Mouse (Mus musculus) MEL (cell line): Measurements from ENCODE around the gene Tm4sf5. TPM values are rescaled to one million over a fixed set of nuclear protein-coding genes. Genes with fewer than 3 reads are reported as not detected.

Source experiments
- DNase-seq: peaks from one replicate; pipeline ENCODE4 v3.0.0; 2011; ENCODE audit warnings: low read depth, low spot score
- H3K27ac ChIP-seq: 2 replicates; pipeline ENCODE4 v1.5.1; 2012; ENCODE audit warnings: low read depth, mild to moderate bottlenecking, control low read depth, low read length, moderate library complexity; ENCODE audit not compliant: control insufficient read depth
- H3K27me3 ChIP-seq, 2 experiments: fragments of 150-350 bp in 1 of 2; sonication (generic) in 1 of 2; 2 replicates each; pipeline ENCODE4 v1.6.1; 2012; ENCODE audit warnings: low read length in 2 of 2, mild to moderate bottlenecking in 2 of 2, improper control_type of control experiment in 1 of 2, moderate library complexity in 1 of 2; ENCODE audit not compliant: insufficient read depth in 2 of 2, control insufficient read depth in 1 of 2
- H3K36me3 ChIP-seq, 2 experiments: 2 replicates each; pipeline ENCODE4 v1.6.1; 2012 to 2014; ENCODE audit warnings: low read length in 2 of 2, improper control_type of control experiment in 1 of 2, inconsistent platforms in 1 of 2, mild to moderate bottlenecking in 1 of 2; ENCODE audit not compliant: insufficient read depth in 2 of 2, control insufficient read depth in 1 of 2
- H3K4me1 ChIP-seq, 2 experiments: fragments of 150-350 bp in 1 of 2; sonication (generic) in 1 of 2; 2 replicates each; pipeline ENCODE4 v1.6.1; 2012; ENCODE audit warnings: low read length in 2 of 2, improper control_type of control experiment in 1 of 2, mild to moderate bottlenecking in 1 of 2; ENCODE audit not compliant: insufficient read depth in 2 of 2, control insufficient read depth in 1 of 2
- H3K4me3 ChIP-seq, 2 experiments: fragments of 150-350 bp in 1 of 2; sonication (generic) in 1 of 2; 2 replicates each; pipeline ENCODE4 v1.5.1; 2012; ENCODE audit warnings: low read depth in 2 of 2, low read length in 2 of 2, mild to moderate bottlenecking in 2 of 2, moderate library complexity in 2 of 2, control low read depth in 1 of 2, improper control_type of control experiment in 1 of 2; ENCODE audit not compliant: control insufficient read depth in 1 of 2, insufficient read depth in 1 of 2
- H3K79me2 ChIP-seq: 2 replicates; pipeline ENCODE4 v1.6.1; 2012; ENCODE audit warnings: mild to moderate bottlenecking, low read length, moderate library complexity; ENCODE audit not compliant: control insufficient read depth, poor library complexity, insufficient read depth
- H3K9ac ChIP-seq: 2 replicates; pipeline ENCODE4 v1.6.1; 2012; ENCODE audit warnings: low read depth, mild to moderate bottlenecking, control low read depth, low read length, moderate library complexity; ENCODE audit not compliant: control insufficient read depth, poor library complexity, severe bottlenecking
- H3K9me3 ChIP-seq: fragments of 150-350 bp; sonication (generic); replicated peaks from 2 replicates; pipeline ENCODE4 v1.6.1; 2012; ENCODE audit warnings: mild to moderate bottlenecking, low read length, improper control_type of control experiment, moderate library complexity; ENCODE audit not compliant: insufficient read depth
- BHLHE40 ChIP-seq: IDR thresholded peaks from 2 replicates; pipeline ENCODE4 v1.6.1; 2012; ENCODE audit warnings: low read depth, mild to moderate bottlenecking, inconsistent platforms, low read length, improper control_type of control experiment, borderline replicate concordance
- E2F4 ChIP-seq: IDR thresholded peaks from 2 replicates; pipeline ENCODE4 v1.6.1; 2011; ENCODE audit warnings: low read depth, low read length, improper control_type of control experiment, borderline replicate concordance
- EP300 ChIP-seq, 2 experiments: IDR thresholded peaks; 2 replicates each; pipeline ENCODE4 v1.6.1; 2011; ENCODE audit warnings: improper control_type of control experiment in 2 of 2, low read length in 2 of 2, low read depth in 1 of 2, mild to moderate bottlenecking in 1 of 2
- ETS1 ChIP-seq: IDR thresholded peaks from 2 replicates; pipeline ENCODE4 v1.6.1; 2012; ENCODE audit warnings: low read depth, mild to moderate bottlenecking, inconsistent platforms, low read length, improper control_type of control experiment, moderate library complexity
- GABPA ChIP-seq: IDR thresholded peaks from 2 replicates; pipeline ENCODE4 v1.6.1; 2012; ENCODE audit warnings: low read depth, mild to moderate bottlenecking, inconsistent platforms, low read length, improper control_type of control experiment, moderate library complexity
- GATA1 ChIP-seq: IDR thresholded peaks from 2 replicates; pipeline ENCODE4 v1.6.1; 2011; ENCODE audit warnings: low read depth, low read length, improper control_type of control experiment
- HCFC1 ChIP-seq: IDR thresholded peaks from 2 replicates; pipeline ENCODE4 v1.6.1; 2012; ENCODE audit warnings: low read depth, mild to moderate bottlenecking, inconsistent platforms, low read length, improper control_type of control experiment, moderate library complexity
- JUND ChIP-seq: IDR thresholded peaks from 2 replicates; pipeline ENCODE4 v1.6.1; 2011; ENCODE audit warnings: low read depth, mild to moderate bottlenecking, improper control_type of control experiment, low read length
- KAT2A ChIP-seq: conservative IDR thresholded peaks from 2 replicates; pipeline ENCODE4 v1.6.1; 2012; ENCODE audit warnings: low read depth, low read length, improper control_type of control experiment, inconsistent platforms
- MAFK ChIP-seq: IDR thresholded peaks from 2 replicates; pipeline ENCODE4 v1.6.1; 2011; ENCODE audit warnings: low read depth, mild to moderate bottlenecking, low read length, improper control_type of control experiment, borderline replicate concordance
- MAZ ChIP-seq: IDR thresholded peaks from 2 replicates; pipeline ENCODE4 v1.6.1; 2012; ENCODE audit warnings: low read depth, mild to moderate bottlenecking, inconsistent platforms, low read length, improper control_type of control experiment
- MYC ChIP-seq: IDR thresholded peaks from 2 replicates; pipeline ENCODE4 v1.6.1; 2011; ENCODE audit warnings: low read depth, mild to moderate bottlenecking, low read length, improper control_type of control experiment, moderate library complexity
- NRF1 ChIP-seq: IDR thresholded peaks from 2 replicates; pipeline ENCODE4 v1.6.1; 2014; ENCODE audit warnings: low read depth, mild to moderate bottlenecking, inconsistent platforms, low read length, improper control_type of control experiment, moderate library complexity; ENCODE audit not compliant: poor library complexity, insufficient read depth, severe bottlenecking
- POLR2A ChIP-seq, 2 experiments: IDR thresholded peaks; 2 replicates each; pipeline ENCODE4 v1.6.1; 2011 to 2012; ENCODE audit warnings: low read length in 2 of 2, mild to moderate bottlenecking in 2 of 2, control low read depth in 1 of 2, improper control_type of control experiment in 1 of 2, low read depth in 1 of 2, moderate library complexity in 1 of 2; ENCODE audit not compliant: control insufficient read depth in 1 of 2, insufficient read depth in 1 of 2, poor library complexity in 1 of 2
- POLR2AphosphoS2 ChIP-seq: IDR thresholded peaks from 2 replicates; pipeline ENCODE4 v1.6.1; 2011; ENCODE audit warnings: low read length, improper control_type of control experiment
- POLR2AphosphoS5 ChIP-seq: IDR thresholded peaks from 2 replicates; pipeline ENCODE4 v1.6.1; 2012; ENCODE audit warnings: low read depth, borderline replicate concordance, mild to moderate bottlenecking, inconsistent platforms, low read length, moderate library complexity, mixed read lengths
- RAD21 ChIP-seq: IDR thresholded peaks from 2 replicates; pipeline ENCODE4 v1.6.1; 2011; ENCODE audit warnings: mild to moderate bottlenecking, low read depth, low read length, improper control_type of control experiment
- SMC3 ChIP-seq: IDR thresholded peaks from 2 replicates; pipeline ENCODE4 v1.6.1; 2011; ENCODE audit warnings: low read depth, low read length, improper control_type of control experiment
- TBP ChIP-seq: IDR thresholded peaks from 2 replicates; pipeline ENCODE4 v1.8.0; 2011; ENCODE audit warnings: low read depth, low read length, improper control_type of control experiment
- USF2 ChIP-seq, 2 experiments: IDR thresholded peaks; 2 replicates each; pipeline ENCODE4 v1.6.1; 2011 to 2012; ENCODE audit warnings: improper control_type of control experiment in 2 of 2, low read length in 2 of 2, borderline replicate concordance in 1 of 2, inconsistent platforms in 1 of 2, low read depth in 1 of 2, mild to moderate bottlenecking in 1 of 2; ENCODE audit not compliant: insufficient read depth in 1 of 2
- ZC3H11A ChIP-seq: IDR thresholded peaks from 2 replicates; pipeline ENCODE4 v1.6.1; 2012; ENCODE audit warnings: low read depth, mild to moderate bottlenecking, inconsistent platforms, low read length, improper control_type of control experiment
- ZKSCAN1 ChIP-seq: IDR thresholded peaks from 2 replicates; pipeline ENCODE4 v1.6.1; 2012; ENCODE audit warnings: low read depth, mild to moderate bottlenecking, inconsistent platforms, low read length, improper control_type of control experiment, moderate library complexity
- ZMIZ1 ChIP-seq: IDR thresholded peaks from 2 replicates; pipeline ENCODE4 v1.6.1; 2012; ENCODE audit warnings: low read depth, mild to moderate bottlenecking, inconsistent platforms, low read length, improper control_type of control experiment, moderate library complexity
- polyA plus RNA-seq, 2 experiments: library from polyadenylated mRNA; stranded (reverse) in 1 of 2; unstranded in 1 of 2; fragments of >175 nt in 1 of 2; fragments of >200 nt in 1 of 2; gene quantifications; 2 replicates each; pipeline versions ENCODE4 v1.2.1 to v1.2.4; 2012; ENCODE audit warnings: low replicate concordance in 2 of 2, low read depth in 1 of 2; ENCODE audit not compliant: insufficient read length in 2 of 2, insufficient read depth in 1 of 2, missing spikeins in 1 of 2
- total RNA-seq: library from RNA; depleted of rRNA; stranded (reverse); fragments of 300-350 nt; gene quantifications from 2 replicates; pipeline ENCODE4 v1.2.3, GENCODE M21; 2012

Tm4sf5 gene
- total and polyA plus RNA-seq, 3 experiments = 0.21 to 0.27 TPM; not detected in 1

DNA sequence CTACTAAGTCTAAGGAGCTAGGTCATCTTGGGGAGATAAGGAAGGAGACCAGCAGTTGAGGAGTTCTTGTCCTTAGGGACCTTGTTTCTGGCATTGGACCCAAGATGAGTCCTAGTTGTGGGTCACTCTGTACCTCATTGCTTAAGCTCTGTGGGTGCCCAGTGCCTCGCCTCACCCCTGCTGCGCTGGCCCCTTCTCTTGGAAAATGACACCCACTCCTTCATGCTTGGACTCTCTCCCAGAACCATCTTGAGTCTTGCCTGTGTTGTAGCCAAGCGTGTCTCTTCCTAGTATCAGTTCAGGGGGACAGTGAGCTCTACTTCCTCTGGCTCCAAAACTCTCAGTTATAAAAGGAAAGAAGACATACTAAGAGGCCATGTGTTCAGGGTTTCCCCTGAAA is 15.9 kb upstream of the Tm4sf5 start:
- peaks cover 22 to 47% of the 10 kb centered on the region in 2 experiments for H3K27me3 ChIP-seq
- no peak for DNase-seq
- no peaks in the 10 kb centered on the region for H3K79me2 ChIP-seq
- no peaks in the 10 kb centered on the region for H3K36me3 ChIP-seq
- H3K9me3 ChIP-seq = no peaks in the 10 kb centered on the region
- no peak overlapping the region for H3K4me3 ChIP-seq
- no peak overlapping the region for H3K9ac ChIP-seq
- H3K4me1 ChIP-seq = no peaks in the 10 kb centered on the region
- no peak overlapping the region for H3K27ac ChIP-seq
- no peak for TF ChIP-seq POLR2AphosphoS5
- TF ChIP-seq ZC3H11A = no peak
- TF ChIP-seq HCFC1 = no peak
- TF ChIP-seq ZMIZ1 = no peak
- no peak for TF ChIP-seq ETS1

DNA sequence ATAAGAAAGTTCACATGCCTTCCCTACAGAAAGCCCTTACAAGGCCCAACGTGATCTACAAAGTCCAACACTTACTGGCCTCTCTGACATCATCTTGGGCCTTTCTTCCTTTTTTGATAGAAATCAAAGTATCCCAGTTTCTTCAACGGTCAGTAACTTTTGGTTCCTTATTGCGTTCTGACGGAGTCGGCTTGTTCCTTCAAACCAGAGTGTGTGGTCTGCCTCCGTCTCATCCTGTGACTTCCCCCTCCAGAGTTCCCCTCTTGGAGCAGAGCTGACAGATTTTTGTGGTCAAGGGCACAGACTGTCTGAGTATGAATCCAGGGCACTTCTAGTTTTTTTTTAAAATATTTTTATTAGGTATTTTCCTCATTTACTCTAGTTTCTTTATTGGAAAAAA is 15.4 kb upstream of the Tm4sf5 start:
- H3K4me3 ChIP-seq = no peak overlapping the region
- TF ChIP-seq POLR2AphosphoS2 (no peak), E2F4 (no peak), GATA1 (no peak), MAZ (no peak), NRF1 (no peak), TBP (no peak), BHLHE40 (no peak), JUND (no peak), RAD21 (no peak), ETS1 (no peak), GABPA (no peak), EP300 (IDR thresholded peaks at IDR 0.05; ENCODE audit: low read depth in 1 of 2, low read length in 2 of 2) (no peak), ZMIZ1 (no peak), MYC (no peak), MAFK (no peak), SMC3 (no peak), POLR2A (IDR thresholded peaks at IDR 0.05; ENCODE audit: control insufficient read depth in 1 of 2, insufficient read depth in 1 of 2, low read depth in 1 of 2, low read length in 2 of 2, poor library complexity in 1 of 2) (no peak), ZKSCAN1 (no peak), USF2 (IDR thresholded peaks at IDR 0.05; ENCODE audit: borderline replicate concordance in 1 of 2, insufficient read depth in 1 of 2, low read depth in 1 of 2, low read length in 2 of 2) (no peak), KAT2A (no peak)
- TF ChIP-seq, all 39 proteins: peak for 0
- Histone ChIP-seq H3K9me3 (no peaks in the 10 kb centered on the region), H3K27me3 (peaks cover 22 to 43% of the 10 kb centered on the region in 2 experiments), H3K4me1 (no peaks in the 10 kb centered on the region), H3K79me2 (no peaks in the 10 kb centered on the region), H3K36me3 (no peaks in the 10 kb centered on the region), H3K27ac (no peak overlapping the region), H3K9ac (no peak overlapping the region)
- peak; percentile 31 for DNase-seq
